Mouse (Mus musculus): Measurements from ENCODE around the gene Ddx6.

DNA sequence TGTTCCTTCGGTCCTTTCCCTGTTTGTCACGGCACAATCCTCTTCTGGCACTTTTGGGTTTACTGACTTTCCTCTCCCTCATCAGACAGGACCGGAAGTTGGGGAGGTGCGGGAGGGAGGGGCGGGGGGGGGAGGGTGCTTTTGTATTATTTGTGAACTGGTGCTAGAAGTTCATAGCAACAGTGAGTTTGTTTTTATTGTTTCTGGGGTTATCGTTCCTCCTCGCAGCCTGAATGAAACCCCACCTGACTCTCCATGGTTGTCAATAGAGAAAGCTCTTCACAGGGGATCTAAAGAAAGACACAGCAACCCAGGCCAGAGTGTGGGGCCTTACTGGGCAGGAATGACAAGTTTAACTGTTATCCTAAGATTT, 36.6 kb upstream of the Ddx6 start:
- no peak for TF ChIP-seq CTCF (IDR thresholded peaks at IDR 0.05; ENCODE audit: control insufficient read depth, insufficient read depth, low read length)
- no peak for TF ChIP-seq POLR2A (IDR thresholded peaks at IDR 0.05; ENCODE audit: borderline replicate concordance, control insufficient read depth, low read depth, low read length)
